Mouse (Mus musculus): ENCODE data around the gene 2810459M11Rik.
"Not testable (repeated sequence)": the region's sequence is repeated elsewhere in the genome, so short reads cannot be mapped to it uniquely, and the experiment has no call there.

2810459M11Rik gene

GRCm38 (mm10) chr1:86045848-86046805, at the start of gene 2810459M11Rik:
TSS of gene 2810459M11Rik (plus strand) at chr1:86045863.
- peak in 1 of 2 experiments; percentile 42 for DNase-seq (ENCODE audit: low spot score in 2 of 2)

GRCm38 (mm10) chr1:85997221-85997620, 48.4 kb upstream of the 2810459M11Rik start:
- no peak for DNase-seq (ENCODE audit: low spot score in 2 of 2)

- no peak for DNase-seq (ENCODE audit: low spot score in 2 of 2)
These were observed 47.7 kb upstream of the 2810459M11Rik start for GRCm38 (mm10) chr1:85998012-85998411.

- DNase-seq (ENCODE audit: low spot score in 2 of 2) = peak; percentile 54 to 60
These were observed 45.7 kb upstream of the 2810459M11Rik start for GRCm38 (mm10) chr1:85999853-86000570.

GRCm38 (mm10) chr1:86005540-86005939, 40.1 kb upstream of the 2810459M11Rik start:
- no peak for DNase-seq (ENCODE audit: low spot score in 2 of 2)

- DNase-seq (ENCODE audit: low spot score in 2 of 2) = no peak
These were observed 39.6 kb upstream of the 2810459M11Rik start for GRCm38 (mm10) chr1:86006040-86006439.

- peak; percentile 51 to 94 for DNase-seq (ENCODE audit: low spot score in 2 of 2)
These were observed 37.9 kb upstream of the 2810459M11Rik start for GRCm38 (mm10) chr1:86007778-86008177.

- DNase-seq (ENCODE audit: low spot score in 2 of 2) = not testable (repeated sequence)
These were observed 29.9 kb upstream of the 2810459M11Rik start for GRCm38 (mm10) chr1:86015758-86016157.

GRCm38 (mm10) chr1:86016516-86016915, 29.1 kb upstream of the 2810459M11Rik start, which contains the start of gene Spata3:
TSS of gene Spata3 (plus strand) at chr1:86016816.
- no peak for DNase-seq (ENCODE audit: low spot score in 2 of 2)

GRCm38 (mm10) chr1:86018235-86019055, 27.2 kb upstream of the 2810459M11Rik start:
- DNase-seq (ENCODE audit: low spot score in 2 of 2) = peak in 1 of 2 experiments; percentile 67

- peak in 1 of 2 experiments; percentile 38 for DNase-seq (ENCODE audit: low spot score in 2 of 2)
These were observed 24.2 kb upstream of the 2810459M11Rik start for GRCm38 (mm10) chr1:86021365-86021989.

GRCm38 (mm10) chr1:86032273-86032987, 13.2 kb upstream of the 2810459M11Rik start:
- peak; percentile 63 to 76 for DNase-seq (ENCODE audit: low spot score in 2 of 2)

GRCm38 (mm10) chr1:86038191-86038951, 7.3 kb upstream of the 2810459M11Rik start:
- DNase-seq (ENCODE audit: low spot score in 2 of 2) = no peak

GRCm38 (mm10) chr1:86040131-86040530, 5.5 kb upstream of the 2810459M11Rik start:
- DNase-seq (ENCODE audit: low spot score in 2 of 2) = no peak

GRCm38 (mm10) chr1:86040817-86041216, 4.8 kb upstream of the 2810459M11Rik start:
- DNase-seq (ENCODE audit: low spot score in 2 of 2) = no peak

GRCm38 (mm10) chr1:86045056-86045455, 607 bp upstream of the 2810459M11Rik start:
- DNase-seq (ENCODE audit: low spot score in 2 of 2) = peak in 1 of 2 experiments; percentile 34

- no peak for DNase-seq (ENCODE audit: low spot score in 2 of 2)
These were observed 1.3 kb downstream of the 2810459M11Rik start for GRCm38 (mm10) chr1:86046833-86047563.

GRCm38 (mm10) chr1:86048231-86048630, 2.6 kb downstream of the 2810459M11Rik start:
- no peak for DNase-seq (ENCODE audit: low spot score in 2 of 2)

GRCm38 (mm10) chr1:86048744-86049143, 3.1 kb downstream of the 2810459M11Rik start:
- DNase-seq (ENCODE audit: low spot score in 2 of 2) = no peak
